Mouse (Mus musculus): ENCODE measurements around the gene Lyzl4. TPM values are rescaled to one million over a fixed set of nuclear protein-coding genes. Genes with fewer than 3 reads are reported as not detected.

Gene Lyzl4
- polyA plus RNA-seq, 1 experiment from 2014 or later = 0.18 TPM

- Histone ChIP-seq H3K4me2 (ENCODE audit: low read length) (no peak overlapping the region), H3K9me3 (replicated peaks; ENCODE audit: control insufficient read depth, low read length) (no peaks in the 10 kb centered on the region), H3K27me3 (replicated peaks; ENCODE audit: control insufficient read depth, insufficient read depth, low read length) (no peaks in the 10 kb centered on the region), H3K4me3 (ENCODE audit: low read depth, low read length) (no peak overlapping the region), H3K4me1 (ENCODE audit: control insufficient read depth, insufficient read depth, low read length) (peaks cover 13% of the 10 kb centered on the region), H3K36me3 (ENCODE audit: control insufficient read depth, insufficient read depth, low read length) (no peaks in the 10 kb centered on the region), H3K27ac (ENCODE audit: low read depth, low read length) (no peak overlapping the region), H3K9ac (ENCODE audit: low read length) (no peak overlapping the region)
- ATAC-seq (no peak), DNase-seq (ENCODE audit: low spot score) (no peak)
Measured at GRCm38 (mm10) chr9:121549444-121549843, 92.5 kb downstream of the Lyzl4 start.

GRCm38 (mm10) chr9:121549010-121549409 lies 92.9 kb downstream of the Lyzl4 start:
- H3K4me1 ChIP-seq (ENCODE audit: control insufficient read depth, insufficient read depth, low read length) = peaks cover 13% of the 10 kb centered on the region
- H3K4me2 ChIP-seq (ENCODE audit: low read length) = no peak overlapping the region
- no peak overlapping the region for H3K9ac ChIP-seq (ENCODE audit: low read length)
- H3K36me3 ChIP-seq (ENCODE audit: control insufficient read depth, insufficient read depth, low read length) = no peaks in the 10 kb centered on the region
- no peaks in the 10 kb centered on the region for H3K27me3 ChIP-seq (replicated peaks; ENCODE audit: control insufficient read depth, insufficient read depth, low read length)
- ATAC-seq (no peak), DNase-seq (ENCODE audit: low spot score) (no peak)
- no peak overlapping the region for H3K27ac ChIP-seq (ENCODE audit: low read depth, low read length)
- WGBS = 82% methylated on average over 5 of the region's 5 CpGs
- no peak overlapping the region for H3K4me3 ChIP-seq (ENCODE audit: low read depth, low read length)
- H3K9me3 ChIP-seq (replicated peaks; ENCODE audit: control insufficient read depth, low read length) = no peaks in the 10 kb centered on the region

- Histone ChIP-seq H3K9me3 (replicated peaks; ENCODE audit: control insufficient read depth, low read length) (no peaks in the 10 kb centered on the region), H3K9ac (ENCODE audit: low read length) (no peak overlapping the region), H3K27ac (ENCODE audit: low read depth, low read length) (no peak overlapping the region), H3K4me3 (ENCODE audit: low read depth, low read length) (no peak overlapping the region), H3K27me3 (replicated peaks; ENCODE audit: control insufficient read depth, insufficient read depth, low read length) (no peaks in the 10 kb centered on the region), H3K4me1 (ENCODE audit: control insufficient read depth, insufficient read depth, low read length) (peaks cover 13% of the 10 kb centered on the region), H3K36me3 (ENCODE audit: control insufficient read depth, insufficient read depth, low read length) (no peaks in the 10 kb centered on the region), H3K4me2 (ENCODE audit: low read length) (no peak overlapping the region)
- no peak for DNase-seq (ENCODE audit: low spot score)
- ATAC-seq = no peak
- WGBS = 70% methylated on average over 4 of the region's 4 CpGs
Measured at GRCm38 (mm10) chr9:121547431-121547830, 94.5 kb downstream of the Lyzl4 start.

GRCm38 (mm10) chr9:121541530-121541929 lies 100.4 kb downstream of the Lyzl4 start:
- DNase-seq (ENCODE audit: low spot score) (no peak), ATAC-seq (no peak)
- Histone ChIP-seq H3K9me3 (replicated peaks; ENCODE audit: control insufficient read depth, low read length) (peaks cover 4% of the 10 kb centered on the region; the same call in 1 of the 2 replicates), H3K36me3 (ENCODE audit: control insufficient read depth, insufficient read depth, low read length) (no peaks in the 10 kb centered on the region), H3K9ac (ENCODE audit: low read length) (no peak overlapping the region), H3K27me3 (replicated peaks; ENCODE audit: control insufficient read depth, insufficient read depth, low read length) (no peaks in the 10 kb centered on the region), H3K4me2 (ENCODE audit: low read length) (no peak overlapping the region), H3K27ac (ENCODE audit: low read depth, low read length) (no peak overlapping the region), H3K4me1 (ENCODE audit: control insufficient read depth, insufficient read depth, low read length) (no peaks in the 10 kb centered on the region), H3K4me3 (ENCODE audit: low read depth, low read length) (no peak overlapping the region)

- H3K4me3 ChIP-seq (ENCODE audit: low read depth, low read length) = no peak overlapping the region
- H3K9ac ChIP-seq (ENCODE audit: low read length) = no peak overlapping the region
- H3K36me3 ChIP-seq (ENCODE audit: control insufficient read depth, insufficient read depth, low read length) = no peaks in the 10 kb centered on the region
- H3K27ac ChIP-seq (ENCODE audit: low read depth, low read length) = no peak overlapping the region
- H3K27me3 ChIP-seq (replicated peaks; ENCODE audit: control insufficient read depth, insufficient read depth, low read length) = no peaks in the 10 kb centered on the region
- WGBS = 32% methylated on average over 9 of the region's 9 CpGs
- no peak overlapping the region for H3K4me2 ChIP-seq (ENCODE audit: low read length)
- no peaks in the 10 kb centered on the region for H3K4me1 ChIP-seq (ENCODE audit: control insufficient read depth, insufficient read depth, low read length)
- DNase-seq (ENCODE audit: low spot score) (peak; percentile 39), ATAC-seq (0 out of 2 replicates have a peak, but pooled peaks have one; percentile 34)
- H3K9me3 ChIP-seq (replicated peaks; ENCODE audit: control insufficient read depth, low read length) = peaks cover 6% of the 10 kb centered on the region; the same call in 1 of the 2 replicates
Measured at GRCm38 (mm10) chr9:121532626-121533025, 109.3 kb downstream of the Lyzl4 start.

- peaks cover 2% of the 10 kb centered on the region; the same call in 1 of the 2 replicates for H3K4me1 ChIP-seq (ENCODE audit: control insufficient read depth, insufficient read depth, low read length)
- H3K36me3 ChIP-seq (ENCODE audit: control insufficient read depth, insufficient read depth, low read length) = no peaks in the 10 kb centered on the region
- no peak overlapping the region for H3K4me3 ChIP-seq (ENCODE audit: low read depth, low read length)
- no peaks in the 10 kb centered on the region for H3K9me3 ChIP-seq (replicated peaks; ENCODE audit: control insufficient read depth, low read length)
- H3K4me2 ChIP-seq (ENCODE audit: low read length) = no peak overlapping the region
- WGBS = 84% methylated on average over 8 of the region's 8 CpGs
- H3K27ac ChIP-seq (ENCODE audit: low read depth, low read length) = no peak overlapping the region
- no peak overlapping the region for H3K9ac ChIP-seq (ENCODE audit: low read length)
- DNase-seq (ENCODE audit: low spot score) = no peak
- ATAC-seq = no peak
- no peaks in the 10 kb centered on the region for H3K27me3 ChIP-seq (replicated peaks; ENCODE audit: control insufficient read depth, insufficient read depth, low read length)
Measured at GRCm38 (mm10) chr9:121528605-121529357, 113.1 kb downstream of the Lyzl4 start.

Other genes with a start within 250 kb of the Lyzl4 start
- gene Cck, start 146.4 kb downstream of the Lyzl4 start, polyA plus RNA-seq (2014; fragmentation: Nextera tagmentation; extraction: Ambion mirVana) = 27.1 and 30.2 TPM in 2 replicates
- 0.38 and 0.46 TPM in 2 replicates for gene Vipr1, start 620 bp upstream of the Lyzl4 start, polyA plus RNA-seq (2014; fragmentation: Nextera tagmentation; extraction: Ambion mirVana)
- gene Sec22c, start 63.4 kb upstream of the Lyzl4 start, polyA plus RNA-seq (2014; fragmentation: Nextera tagmentation; extraction: Ambion mirVana) = 20.5 and 24.1 TPM in 2 replicates
- gene Ss18l2, start 68.2 kb upstream of the Lyzl4 start, polyA plus RNA-seq (2014; fragmentation: Nextera tagmentation; extraction: Ambion mirVana) = 149 and 186 TPM in 2 replicates
- 41.5 and 53.0 TPM in 2 replicates for gene Nktr, start 77.1 kb upstream of the Lyzl4 start, polyA plus RNA-seq (2014; fragmentation: Nextera tagmentation; extraction: Ambion mirVana)
- 7.4 and 9.5 TPM in 2 replicates for gene Zfp651, start 117.2 kb upstream of the Lyzl4 start, polyA plus RNA-seq (2014; fragmentation: Nextera tagmentation; extraction: Ambion mirVana)
- gene Klhl40, start 135.5 kb upstream of the Lyzl4 start, polyA plus RNA-seq (2014; fragmentation: Nextera tagmentation; extraction: Ambion mirVana) = 0.49 and 0.60 TPM in 2 replicates
- not detected in 2 replicates for gene Hhatl, start 150.4 kb upstream of the Lyzl4 start, polyA plus RNA-seq (2014; fragmentation: Nextera tagmentation; extraction: Ambion mirVana)
- gene Ccdc13, start 197.4 kb upstream of the Lyzl4 start, polyA plus RNA-seq (2014; fragmentation: Nextera tagmentation; extraction: Ambion mirVana) = 2.7 and 3.0 TPM in 2 replicates
- 114 and 151 TPM in 2 replicates for gene Higd1a, start 216.3 kb upstream of the Lyzl4 start, polyA plus RNA-seq (2014; fragmentation: Nextera tagmentation; extraction: Ambion mirVana)

All from forebrain, embryonic 14.5 days (tissue).